Mouse (Mus musculus) gastrocnemius, adult 2 months (tissue): ENCODE measurements around the gene Cdc123. TPM values are rescaled to one million over a fixed set of nuclear protein-coding genes. Genes with fewer than 3 reads are reported as not detected.
A peak's percentile ranks its signal among the peaks of the same experiment; 100 is the strongest.
"Not testable (repeated sequence)": the region's sequence is repeated elsewhere in the genome, so short reads cannot be mapped to it uniquely, and the experiment has no call there.

Source experiments
- DNase-seq: peaks from one replicate; pipeline ENCODE4 v3.0.0; 2022
- H3K27ac ChIP-seq: fragments of 200-600 bp; 2 replicates; pipeline ENCODE4 v1.8.1; 2022; ENCODE audit warnings: mild to moderate bottlenecking
- H3K4me3 ChIP-seq: fragments of 200-600 bp; 2 replicates; pipeline ENCODE4 v1.8.1; 2022; ENCODE audit warnings: mild to moderate bottlenecking, moderate library complexity
- CTCF ChIP-seq: fragments of 200-600 bp; IDR thresholded peaks from 2 replicates; pipeline ENCODE4 v1.8.1; 2022; ENCODE audit warnings: antibody characterized with exemption, mild to moderate bottlenecking, moderate library complexity
- intact Hi-C: fragments of 180-260 bp; cut with DNase I; formaldehyde crosslinking; loops from one replicate; pipeline ENCODE4 v1.15.1; 2025
- total RNA-seq, 2 experiments: library from RNA; stranded (reverse); gene quantifications; 2 replicates each; pipeline ENCODE4 v1.2.3; 2021

Gene Cdc123
- total RNA-seq, 2 experiments from 2014 or later: 79.2 to 89.7 TPM

GRCm38 (mm10) chr2:5840815-5841214 is 4.1 kb downstream of the Cdc123 start:
- intact Hi-C loops: loop anchor here (10.0 kb wide), 1 partner anchor 104 kb away; the partner anchor contains the start of gene Dhtkd1
- no peak for TF ChIP-seq CTCF
- Histone ChIP-seq H3K27ac (no peak overlapping the region), H3K4me3 (no peak overlapping the region)
- no peak for DNase-seq

- no peak for TF ChIP-seq CTCF
- H3K4me3 ChIP-seq: no peak overlapping the region
- intact Hi-C loops: no loop called here
Observed at GRCm38 (mm10) chr2:5825265-5825913, 19.6 kb downstream of the Cdc123 start.

GRCm38 (mm10) chr2:5824685-5825084 is 20.3 kb downstream of the Cdc123 start:
- DNase-seq: no peak
- no peak overlapping the region for H3K4me3 ChIP-seq
- no peak for TF ChIP-seq CTCF
- intact Hi-C loops: no loop called here
- no peak overlapping the region for H3K27ac ChIP-seq

More at GRCm38 (mm10) chr2:5825265-5825913, 19.6 kb downstream of the Cdc123 start:
- DNase-seq: no peak
- no peak overlapping the region for H3K27ac ChIP-seq

- intact Hi-C loops: no loop called here
- no peak for DNase-seq
- no peak overlapping the region for H3K4me3 ChIP-seq
Observed at GRCm38 (mm10) chr2:5824213-5824612, 20.8 kb downstream of the Cdc123 start.

GRCm38 (mm10) chr2:5822449-5822848 is 22.5 kb downstream of the Cdc123 start:
- H3K27ac ChIP-seq: no peak overlapping the region
- H3K4me3 ChIP-seq: no peak overlapping the region
- intact Hi-C loops: no loop called here
- DNase-seq: no peak
- no peak for TF ChIP-seq CTCF

More at GRCm38 (mm10) chr2:5824213-5824612, 20.8 kb downstream of the Cdc123 start:
- TF ChIP-seq CTCF: peak; percentile 45
- H3K27ac ChIP-seq: no peak overlapping the region

DNA sequence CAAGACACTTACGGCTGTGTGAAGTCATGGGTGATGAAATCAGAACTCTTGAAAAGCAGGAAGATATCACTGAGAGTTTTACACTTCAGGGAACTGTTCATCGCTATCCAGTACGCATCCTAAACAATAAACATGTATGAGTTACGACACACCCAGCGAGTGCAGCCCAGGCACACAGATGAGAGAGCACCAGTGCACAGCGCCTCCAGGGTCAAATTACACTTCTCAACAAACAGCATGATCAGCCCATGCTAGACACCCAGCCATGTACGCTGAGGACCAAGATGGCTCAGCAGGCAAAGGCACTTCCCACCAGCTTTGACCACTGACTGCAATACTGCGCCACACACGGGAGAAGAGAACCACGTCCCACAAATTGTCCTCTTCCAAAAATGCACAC is 23.7 kb downstream of the Cdc123 start:
- no peak for TF ChIP-seq CTCF
- no peak for DNase-seq
- no peak overlapping the region for H3K27ac ChIP-seq
- H3K4me3 ChIP-seq: no peak overlapping the region
- intact Hi-C loops: no loop called here

DNA sequence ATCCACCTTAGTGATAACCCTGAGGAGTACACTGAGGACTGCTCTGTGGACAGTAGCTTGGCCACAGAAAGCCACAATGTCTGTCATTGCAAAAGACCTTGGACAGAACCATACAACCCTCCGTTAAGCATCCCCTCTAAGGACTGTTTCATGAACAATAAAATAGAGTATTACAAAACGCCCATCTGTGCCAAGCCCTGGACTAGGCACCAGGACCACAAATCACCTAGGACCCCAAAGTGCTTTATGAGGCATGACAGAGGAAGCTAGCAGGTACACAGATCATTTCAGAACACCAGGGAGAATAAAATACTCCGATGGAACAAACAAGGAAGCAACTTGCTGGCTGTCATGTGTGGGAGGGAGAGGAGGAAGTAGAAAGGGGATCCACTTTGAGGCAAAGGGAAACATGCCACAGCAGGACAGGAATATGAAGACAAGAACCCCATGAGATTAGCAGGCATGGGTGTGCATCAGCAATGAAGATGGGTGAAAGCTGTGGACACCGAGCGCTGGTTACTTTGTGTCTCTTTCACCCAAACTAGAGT is 33.7 kb downstream of the Cdc123 start:
- intact Hi-C loops: no loop called here
- Histone ChIP-seq H3K27ac (no peak overlapping the region), H3K4me3 (no peak overlapping the region)
- DNase-seq: no peak
- no peak for TF ChIP-seq CTCF

DNA sequence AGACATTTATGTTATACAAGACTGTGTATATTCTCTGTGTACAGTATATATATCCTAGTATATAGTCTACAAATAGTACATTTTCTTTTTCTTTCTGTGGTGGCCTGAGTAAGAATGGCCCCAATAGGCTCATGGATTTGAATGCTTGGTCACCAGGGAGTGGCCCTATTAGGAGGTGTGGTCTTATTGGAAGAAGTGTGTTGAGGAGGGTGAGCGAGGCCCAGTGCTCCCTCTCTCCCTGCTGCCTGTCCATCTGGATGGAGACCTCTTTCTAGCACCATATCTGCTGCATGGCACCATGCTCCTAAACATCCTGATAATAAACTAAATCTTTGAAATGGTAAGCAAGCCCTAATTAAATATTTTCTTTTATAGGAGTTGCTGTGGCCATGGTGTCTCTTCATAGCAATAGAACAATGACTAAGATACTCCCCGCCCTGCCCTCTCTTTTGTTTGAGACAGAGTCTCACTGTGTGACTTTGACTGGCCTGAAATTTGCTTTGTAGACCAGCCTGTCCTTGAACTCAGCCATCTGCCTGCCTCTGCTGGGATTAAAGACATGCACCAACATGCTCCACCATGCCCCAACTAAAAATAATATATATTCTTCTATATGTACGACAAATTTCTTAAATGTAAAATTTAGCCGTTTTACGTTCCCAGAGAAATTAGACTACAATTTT is 34.8 kb downstream of the Cdc123 start:
- intact Hi-C loops: no loop called here
- no peak for TF ChIP-seq CTCF
- no peak overlapping the region for H3K4me3 ChIP-seq
- DNase-seq: no peak
- no peak overlapping the region for H3K27ac ChIP-seq

DNA sequence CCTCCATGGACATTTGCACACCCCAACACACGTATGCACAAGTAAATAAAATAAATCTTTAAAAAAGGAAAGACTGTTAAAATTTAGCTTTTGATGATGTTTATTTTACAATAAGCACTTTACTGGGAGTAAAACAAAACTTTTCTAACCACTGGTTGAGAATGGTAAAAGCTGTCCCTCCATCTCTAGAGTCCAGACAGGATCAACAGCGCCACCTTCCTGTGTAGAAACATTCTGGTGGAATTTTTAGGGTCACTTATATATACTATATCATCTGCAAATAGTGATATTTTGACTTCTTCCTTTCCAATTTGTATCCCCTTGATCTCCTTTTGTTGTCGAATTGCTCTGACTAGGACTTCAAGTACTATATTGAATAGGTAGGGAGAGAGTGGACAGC is 38.8 kb downstream of the Cdc123 start:
- intact Hi-C loops: loop anchor here (5.0 kb wide), 1 partner anchor 354 kb away; no protein-coding TSS in a partner anchor
- not testable (repeated sequence) for H3K27ac ChIP-seq, DNase-seq

GRCm38 (mm10) chr2:5805228-5805627 is 39.7 kb downstream of the Cdc123 start:
- TF ChIP-seq CTCF: no peak
- Histone ChIP-seq H3K4me3 (no peak overlapping the region), H3K27ac (no peak overlapping the region)
- DNase-seq: no peak
- intact Hi-C loops: loop anchor here (5.0 kb wide), 1 partner anchor 353 kb away; no protein-coding TSS in a partner anchor

More for the DNA sequence above, 38.8 kb downstream of the Cdc123 start:
- not testable (repeated sequence) for H3K4me3 ChIP-seq
- peak; percentile 57 for TF ChIP-seq CTCF

GRCm38 (mm10) chr2:5804440-5805045 is 40.4 kb downstream of the Cdc123 start:
- H3K27ac ChIP-seq: no peak overlapping the region
- no peak overlapping the region for H3K4me3 ChIP-seq
- intact Hi-C loops: loop anchor here (5.0 kb wide), 1 partner anchor 352 kb away; no protein-coding TSS in a partner anchor
- no peak for TF ChIP-seq CTCF
- DNase-seq: no peak

GRCm38 (mm10) chr2:5801927-5802590 is 42.9 kb downstream of the Cdc123 start:
- Histone ChIP-seq H3K4me3 (no peak overlapping the region), H3K27ac (no peak overlapping the region)
- TF ChIP-seq CTCF: no peak
- DNase-seq: no peak
- intact Hi-C loops: no loop called here
